Mouse (Mus musculus) hematopoietic stem cell, adult 5-6 weeks (primary cell): ENCODE data around the gene Rnase13. TPM values are rescaled to one million over a fixed set of nuclear protein-coding genes. Genes with fewer than 3 reads are reported as not detected.

Source experiments
- ATAC-seq, 2 experiments: fragments of 125-278 bp in 1 of 2; replicated peaks in 1 of 2; 2 replicates each; pipeline ENCODE4 v1.8.0; 2016 to 2017; ENCODE audit warnings: inconsistent platforms in 2 of 2, mild to moderate bottlenecking in 2 of 2, moderate number of reproducible peaks in 2 of 2, low read depth in 1 of 2, moderate TSS enrichment in 1 of 2; ENCODE audit not compliant: low FRiP score in 2 of 2, poor library complexity in 2 of 2, severe bottlenecking in 2 of 2, insufficient read depth in 1 of 2, low TSS enrichment in 1 of 2
- total RNA-seq: library from RNA; stranded (forward); fragments of 172-1452, 232-1000 nt; gene quantifications from 2 replicates; pipeline ENCODE4 v1.2.3, GENCODE M21; 2017

Gene Rnase13
- total RNA-seq, 1 experiment from 2014 or later = not detected

DNA sequence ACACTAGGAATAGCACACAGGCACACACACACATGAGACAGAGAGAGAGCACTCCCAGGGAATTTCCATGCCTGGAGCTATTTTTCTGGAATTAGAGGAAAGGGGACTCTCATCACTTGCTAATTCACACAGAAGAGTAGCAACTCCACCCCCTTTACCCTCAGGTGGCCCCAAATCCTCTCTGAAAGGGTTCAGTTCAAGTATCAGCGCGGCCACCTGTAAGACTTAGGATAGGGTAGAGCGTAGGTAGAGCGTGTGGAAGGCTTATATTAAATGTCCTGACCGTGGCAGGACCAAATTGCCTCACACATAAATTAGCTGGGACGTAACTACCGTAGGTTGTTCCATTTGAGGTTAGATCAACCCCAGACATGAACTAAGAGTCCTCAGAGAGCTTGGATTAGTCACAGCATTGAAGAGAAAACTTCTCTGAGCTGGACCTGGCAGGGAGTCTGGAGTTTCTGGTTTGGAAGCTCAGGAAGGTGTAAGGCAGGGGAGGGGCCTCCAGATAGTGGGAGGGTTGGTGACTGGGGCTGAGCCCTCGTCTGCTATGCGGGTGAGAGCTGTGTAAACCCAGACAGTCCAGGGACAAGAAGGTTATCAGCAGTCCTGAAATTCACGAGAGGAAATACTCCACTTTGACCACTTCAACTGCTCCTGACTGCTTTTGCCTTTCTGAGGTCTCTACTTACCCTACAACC, 29.3 kb downstream of the Rnase13 start:
- no peak for ATAC-seq

DNA sequence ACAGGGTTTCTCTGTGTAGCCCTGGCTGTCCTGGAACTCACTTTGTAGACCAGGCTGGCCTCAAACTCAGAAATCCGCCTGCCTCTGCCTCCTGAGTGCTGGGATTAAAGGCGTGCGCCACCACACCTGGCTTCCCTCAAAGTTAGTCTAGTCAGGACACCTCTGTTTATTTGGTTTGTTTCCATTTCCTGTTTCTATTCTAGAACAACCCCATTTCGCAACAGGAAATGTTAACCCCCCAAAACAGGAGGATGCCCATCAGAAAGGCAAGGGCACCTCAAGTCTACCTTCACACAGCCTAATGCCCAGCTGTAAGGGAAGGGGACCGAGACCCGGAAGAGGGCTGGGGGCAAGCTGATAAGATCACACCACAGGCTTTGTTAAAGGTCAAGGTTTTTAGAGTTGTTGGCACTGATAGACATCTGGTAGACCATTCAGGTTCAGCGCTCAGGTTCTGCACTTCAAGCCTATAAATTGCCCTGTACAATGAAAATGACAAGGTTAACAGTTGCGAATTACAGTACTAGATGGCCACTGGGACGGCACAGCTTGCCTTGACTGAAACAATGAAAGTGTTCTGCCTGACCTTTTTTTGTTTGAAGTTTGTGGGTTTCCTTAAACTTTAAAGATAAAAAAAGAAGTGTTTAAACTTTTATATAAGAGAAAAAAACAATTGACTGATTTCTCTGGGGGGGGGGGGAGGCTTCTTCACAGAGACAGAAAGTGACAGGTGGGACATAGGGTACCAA, 30.2 kb downstream of the Rnase13 start, which contains the start of gene Slc39a2:
TSS of gene Slc39a2 (plus strand) at position 699 of the 749 bp plus-strand sequence.
- no peak for ATAC-seq

DNA sequence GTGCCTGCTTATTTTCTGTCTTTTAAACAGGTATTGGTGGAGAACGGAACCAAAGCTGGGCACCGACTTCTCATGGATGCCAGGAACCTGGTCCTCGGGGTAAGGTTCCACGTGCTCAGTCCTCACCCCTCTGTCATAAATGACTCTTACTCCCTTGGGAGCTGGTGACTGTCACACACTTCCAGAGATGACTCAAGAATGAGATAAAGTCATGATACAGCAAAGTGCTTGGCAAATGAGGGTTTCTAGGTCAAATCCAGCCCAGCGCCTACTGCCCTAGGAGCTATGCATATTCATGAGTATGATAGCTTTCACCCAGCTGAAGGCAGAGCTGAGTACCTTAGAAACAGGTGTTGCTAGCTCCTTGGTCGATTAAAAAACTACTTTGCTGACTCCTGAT, 32.7 kb downstream of the Rnase13 start:
- ATAC-seq = no peak

DNA sequence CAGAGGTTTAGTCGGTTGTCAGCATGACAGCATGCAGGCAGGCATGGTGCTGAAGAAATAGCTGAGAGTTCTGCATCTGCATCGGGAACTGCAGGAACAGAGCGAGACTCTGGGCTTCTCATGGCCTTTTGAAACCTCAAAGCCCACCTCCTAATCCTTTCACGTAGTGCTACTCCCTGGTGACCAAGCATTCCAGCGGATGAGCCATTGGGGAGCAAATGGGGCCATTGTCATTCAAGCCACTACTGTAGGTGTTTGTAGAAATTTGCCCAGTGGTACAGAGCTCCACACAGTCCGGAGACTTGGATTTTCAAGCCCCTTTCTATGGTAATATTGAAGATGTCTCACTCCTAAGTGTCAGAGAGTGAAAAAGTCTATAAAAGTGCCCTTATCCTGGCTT, 36.5 kb downstream of the Rnase13 start:
- ATAC-seq = no peak

DNA sequence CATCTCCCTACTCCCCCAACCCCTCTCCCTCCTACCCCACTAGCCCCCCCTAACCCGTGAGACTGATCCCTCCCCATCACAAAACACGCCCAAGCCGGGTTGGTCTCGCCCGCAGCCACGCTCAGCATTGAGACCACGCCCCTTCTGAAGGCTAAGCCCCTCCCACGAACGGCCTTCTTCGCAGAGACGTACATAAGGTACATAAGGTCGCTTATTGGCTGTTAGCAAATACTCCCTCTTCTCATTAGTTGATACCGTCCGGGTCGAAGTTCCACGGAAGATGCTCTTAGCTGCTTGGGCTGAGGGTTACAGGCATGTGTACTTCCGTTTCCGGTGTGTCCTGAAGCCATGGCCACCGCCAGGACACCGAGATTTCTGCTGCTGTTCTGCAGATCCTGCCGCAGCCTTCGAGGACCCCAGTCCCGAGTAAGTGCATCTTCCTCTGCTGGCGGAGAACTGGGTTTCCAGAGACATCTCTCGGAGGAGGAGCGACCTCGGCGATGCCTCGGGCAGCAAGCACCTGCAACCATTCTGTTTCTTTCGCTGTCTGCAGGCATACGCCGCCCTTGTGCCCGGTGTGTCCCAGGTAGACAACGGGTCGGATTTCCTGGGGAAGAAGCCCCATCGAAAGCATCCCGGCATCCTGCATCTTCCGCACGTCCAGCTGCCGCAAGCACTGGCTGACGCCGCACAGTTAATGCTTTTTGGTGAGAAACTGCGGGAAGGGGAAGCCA, 37.8 kb downstream of the Rnase13 start, which contains the start of gene Mettl17:
TSS of gene Mettl17 (plus strand) at position 245 of the 734 bp plus-strand sequence.
- ATAC-seq = peak; percentile 97

DNA sequence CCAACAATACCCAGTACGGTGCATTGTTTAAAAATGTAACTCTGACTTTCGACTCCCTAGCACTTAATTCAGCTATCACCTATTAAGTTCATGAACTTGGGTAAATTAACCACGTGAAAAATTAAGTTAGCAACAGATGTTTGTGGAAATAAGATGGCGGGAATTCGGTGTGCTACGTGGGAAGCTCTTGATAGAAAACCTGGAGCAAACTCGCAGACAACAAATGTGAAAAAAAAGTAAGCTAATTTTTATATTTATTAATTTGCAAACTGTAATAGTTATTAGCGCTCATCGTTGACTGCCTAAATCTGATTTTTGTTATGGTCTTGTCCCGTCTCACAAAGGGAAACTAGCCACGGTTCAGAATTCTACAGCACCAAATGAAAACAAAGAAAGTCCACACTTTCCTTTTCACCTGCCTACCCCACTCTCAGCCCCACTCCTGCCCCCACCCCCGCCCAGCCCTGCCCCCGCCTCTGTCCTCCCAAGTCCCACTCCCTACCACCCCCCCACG, 38.5 kb downstream of the Rnase13 start:
- no peak for ATAC-seq

DNA sequence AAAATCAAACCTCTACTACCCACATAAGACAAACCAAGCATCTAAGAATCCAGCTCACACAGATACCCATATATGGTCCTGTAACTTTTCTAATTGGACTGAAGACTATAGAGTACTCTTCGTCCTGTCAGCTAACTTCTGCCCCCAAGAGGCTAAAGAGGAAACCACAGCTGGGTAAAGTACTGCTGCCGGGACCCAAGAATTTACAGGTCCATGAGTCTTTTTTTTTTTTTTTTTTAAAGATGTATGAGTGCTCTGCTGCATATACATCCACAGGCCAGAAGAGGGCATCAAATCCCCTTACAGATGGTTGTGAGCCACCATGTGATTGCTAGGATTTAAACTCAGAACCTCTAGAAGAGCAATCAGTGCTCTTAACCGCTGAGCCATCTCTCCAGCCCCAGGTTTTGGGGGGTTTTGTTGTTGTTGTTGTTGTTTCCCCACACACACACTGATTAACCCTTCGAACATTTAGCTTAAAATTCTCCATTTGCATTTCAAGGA, 39.0 kb downstream of the Rnase13 start:
- peak; percentile 58 to 60 for ATAC-seq

DNA sequence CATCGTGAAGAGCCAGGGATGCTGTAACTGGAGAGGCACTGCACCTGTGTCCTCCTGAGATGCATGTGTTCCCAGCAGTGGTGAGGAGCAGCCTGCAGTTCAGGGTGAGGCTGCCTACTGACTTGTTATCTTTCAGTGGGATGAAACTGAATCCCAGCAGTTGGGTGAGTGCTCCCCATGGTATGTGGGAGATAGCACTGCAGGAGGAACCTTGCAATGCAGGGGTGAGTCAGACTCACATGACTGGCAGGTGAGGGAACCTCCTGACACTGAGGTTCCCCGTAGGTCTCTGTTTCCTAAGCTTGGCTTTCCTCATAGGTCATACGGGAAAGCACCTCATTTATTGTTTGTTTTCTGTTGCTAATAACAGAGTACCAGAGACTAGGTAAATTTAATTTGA, 45.1 kb downstream of the Rnase13 start:
- no peak for ATAC-seq

DNA sequence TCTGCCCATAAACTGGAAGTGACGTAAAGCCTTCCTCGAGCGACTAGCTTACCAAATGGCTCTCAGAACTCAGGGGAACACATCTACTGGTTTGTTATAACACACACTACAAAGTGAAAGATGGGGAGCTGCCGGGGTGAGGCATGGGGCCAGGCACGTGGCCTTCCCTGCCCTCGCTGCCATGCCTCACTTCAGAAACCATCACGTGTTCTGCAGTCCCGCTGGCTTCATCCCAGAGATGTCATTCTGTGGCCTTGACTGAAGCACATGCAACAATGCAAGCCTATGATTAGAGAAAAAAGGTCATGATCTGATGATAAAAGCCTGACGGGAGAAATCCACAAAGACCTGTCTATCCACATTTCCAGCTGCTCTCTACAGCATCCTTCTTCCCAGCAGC, 50.8 kb downstream of the Rnase13 start:
- no peak for ATAC-seq

Other genes with a start within 250 kb of the Rnase13 start
- not detected in 2 replicates for gene Gm17079, start 227.3 kb downstream of the Rnase13 start, total RNA-seq
- gene Gm5800, start 205.6 kb downstream of the Rnase13 start, total RNA-seq = not detected in 2 replicates
- gene Ang4, start 149.2 kb downstream of the Rnase13 start, total RNA-seq = not detected in 2 replicates
- gene AY358078, start 122.7 kb downstream of the Rnase13 start, total RNA-seq = not detected in 2 replicates
- gene Ear6, start 69.1 kb downstream of the Rnase13 start, total RNA-seq = 3.5 and 20.1 TPM in 2 replicates
- 16.8 and 25.1 TPM in 2 replicates for gene Mettl17, start 37.9 kb downstream of the Rnase13 start, total RNA-seq
- not detected in 2 replicates for gene Slc39a2, start 29.9 kb downstream of the Rnase13 start, total RNA-seq
- 4.1 and 8.0 TPM in 2 replicates for gene Ndrg2, start 8.6 kb downstream of the Rnase13 start, total RNA-seq
- not detected in 2 replicates for gene Tppp2, start 4.3 kb downstream of the Rnase13 start, total RNA-seq
- gene Arhgef40, start 61.9 kb upstream of the Rnase13 start, total RNA-seq = 28.4 and 44.7 TPM in 2 replicates
- not detected in 2 replicates for gene Tmem253, start 92.9 kb upstream of the Rnase13 start, total RNA-seq
- 15.8 TPM in 2 replicates for gene Zfp219, start 98.0 kb upstream of the Rnase13 start, total RNA-seq
- gene Olfr221, start 119.7 kb upstream of the Rnase13 start, total RNA-seq = not detected in 2 replicates
- 549 and 665 TPM in 2 replicates for gene Hnrnpc, start 181.3 kb upstream of the Rnase13 start, total RNA-seq
- 18.8 and 48.5 TPM in 2 replicates for gene Rpgrip1, start 187.9 kb upstream of the Rnase13 start, total RNA-seq